Mouse (Mus musculus) stomach, embryonic 16.5 days (tissue): ENCODE results near the gene B020031M17Rik. TPM values are rescaled to one million over a fixed set of nuclear protein-coding genes. Genes with fewer than 3 reads are reported as not detected.
"Not testable (repeated sequence)": the region's sequence is repeated elsewhere in the genome, so short reads cannot be mapped to it uniquely, and the experiment has no call there.

ENCODE experiments used
- ATAC-seq: fragments of 200-750 bp; cut with Nextera tagmentation; 2 replicates; pipeline ENCODE4 v1.8.0; 2017; ENCODE audit warnings: moderate number of reproducible peaks, moderate TSS enrichment; ENCODE audit not compliant: insufficient read depth, low FRiP score
- H3K27ac ChIP-seq: fragments of 300-500 bp; sonication (generic); 2 replicates; pipeline ENCODE4 v1.5.1; 2014; ENCODE audit warnings: low read length
- H3K27me3 ChIP-seq: fragments of 300-500 bp; sonication (generic); 2 replicates; pipeline ENCODE4 v1.6.1; 2014; ENCODE audit warnings: low read length, control low read depth, mixed read lengths; ENCODE audit not compliant: control insufficient read depth, insufficient read depth
- H3K36me3 ChIP-seq: fragments of 300-500 bp; sonication (generic); 2 replicates; pipeline ENCODE4 v1.6.1; 2014; ENCODE audit warnings: low read length; ENCODE audit not compliant: control insufficient read depth, insufficient read depth
- H3K4me1 ChIP-seq: fragments of 300-500 bp; sonication (generic); 2 replicates; pipeline ENCODE4 v1.6.1; 2014; ENCODE audit warnings: low read length, control low read depth, mixed read lengths; ENCODE audit not compliant: control insufficient read depth, insufficient read depth
- H3K4me2 ChIP-seq: fragments of 300-500 bp; sonication (generic); 2 replicates; pipeline ENCODE4 v1.6.1; 2014; ENCODE audit warnings: low read depth, low read length, mixed read lengths
- H3K4me3 ChIP-seq: fragments of 300-500 bp; sonication (generic); replicated peaks from 2 replicates; pipeline ENCODE4 v1.5.1; 2014; ENCODE audit warnings: mild to moderate bottlenecking, low read length
- H3K9ac ChIP-seq: fragments of 300-500 bp; sonication (generic); 2 replicates; pipeline ENCODE4 v1.6.1; 2014; ENCODE audit warnings: low read length
- H3K9me3 ChIP-seq: fragments of 300-500 bp; sonication (generic); replicated peaks from 2 replicates; pipeline ENCODE4 v1.6.1; 2016; ENCODE audit warnings: low read length, control low read depth; ENCODE audit not compliant: control insufficient read depth
- WGBS: fragments of 180-500 bp; shearing (Covaris S2); extraction: QIAGEN DNeasy Blood & Tissue Kit; methylation state at CpG from one replicate; pipeline ENCODE4 v1.1.7; 2014; 5-methylcytosine and 5-hydroxymethylcytosine counted together
- polyA plus RNA-seq: library from polyadenylated mRNA; unstranded; fragments of >200 nt; fragmentation: Nextera tagmentation; extraction: Ambion mirVana; gene quantifications from 2 replicates; pipeline ENCODE4 v1.2.1, GENCODE M21; 2015

The B020031M17Rik gene
- not detected in 2 replicates for polyA plus RNA-seq

DNA sequence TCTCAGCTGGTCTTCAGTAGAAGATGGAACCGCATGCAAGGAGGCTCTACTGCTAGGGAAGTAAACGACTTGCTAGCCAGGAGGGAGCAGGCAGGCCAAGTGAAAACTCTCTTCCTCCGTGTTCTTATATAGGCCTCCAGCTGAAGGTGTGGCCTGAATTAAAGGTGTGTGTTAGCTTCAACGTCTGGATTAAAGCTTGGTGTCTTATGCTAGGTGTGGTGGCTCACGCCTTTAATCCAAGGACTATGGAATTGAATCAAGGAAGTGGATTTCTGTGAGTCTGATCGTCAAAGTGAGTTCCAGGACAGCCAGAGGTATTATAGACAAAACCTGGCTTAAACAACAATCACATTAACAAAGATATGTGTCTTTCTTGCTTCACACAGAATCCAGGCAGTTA lies at the start of gene B020031M17Rik:
TSS of gene B020031M17Rik (minus strand) at position 101 of the 400 bp plus-strand sequence.
- H3K36me3 ChIP-seq, ATAC-seq, H3K9me3 ChIP-seq, H3K9ac ChIP-seq, H3K4me3 ChIP-seq, H3K4me1 ChIP-seq, H3K4me2 ChIP-seq, H3K27me3 ChIP-seq, H3K27ac ChIP-seq: not testable (repeated sequence)
- 73% methylated on average over 3 of the region's 6 CpGs for WGBS

- H3K9ac ChIP-seq, H3K4me3 ChIP-seq, H3K27me3 ChIP-seq, H3K36me3 ChIP-seq, H3K27ac ChIP-seq, ATAC-seq, H3K9me3 ChIP-seq, H3K4me2 ChIP-seq, H3K4me1 ChIP-seq: not testable (repeated sequence)
- WGBS = no CpG with 5 or more reads among the region's 4 CpGs
These were observed 48.6 kb upstream of the B020031M17Rik start for GRCm38 (mm10) chr13:119999215-119999614.

DNA sequence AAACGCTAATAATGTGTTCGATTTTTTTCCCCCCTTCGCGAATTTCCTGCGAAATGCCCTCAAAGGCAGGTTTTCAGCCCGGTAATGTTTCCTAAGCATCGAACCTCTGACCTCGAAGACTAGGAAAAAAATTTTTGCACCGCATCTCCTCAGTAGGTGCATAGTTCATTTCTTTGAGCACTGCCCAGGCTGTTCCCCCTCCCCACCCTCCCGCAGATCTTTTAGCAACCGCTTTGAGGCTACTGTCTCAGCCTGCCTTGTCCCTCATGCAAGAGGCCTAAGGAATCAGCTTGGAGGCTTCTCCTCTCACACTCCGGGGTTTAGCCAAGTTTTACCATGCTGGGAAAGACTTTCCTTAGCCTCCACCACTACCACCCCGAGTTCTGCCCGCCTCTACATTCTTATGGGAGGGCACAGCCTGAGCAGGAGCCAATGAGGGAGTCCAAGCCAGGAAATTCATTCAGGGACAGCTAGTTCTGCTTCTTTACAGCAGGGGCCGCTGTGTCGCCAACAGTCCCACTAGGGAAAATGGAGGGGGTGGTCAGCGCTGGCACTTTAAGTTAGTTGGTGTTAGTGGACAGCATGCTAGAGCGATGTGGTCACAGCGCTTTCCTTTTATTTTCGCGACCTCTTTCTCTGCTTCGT lies 48.0 kb upstream of the B020031M17Rik start:
- H3K27ac ChIP-seq, H3K36me3 ChIP-seq, H3K4me2 ChIP-seq, H3K9ac ChIP-seq, H3K9me3 ChIP-seq, H3K27me3 ChIP-seq, ATAC-seq, H3K4me1 ChIP-seq, H3K4me3 ChIP-seq: not testable (repeated sequence)
- WGBS = no CpG with 5 or more reads among the region's 22 CpGs

- H3K9ac ChIP-seq, H3K4me1 ChIP-seq, H3K4me2 ChIP-seq, H3K36me3 ChIP-seq, H3K4me3 ChIP-seq, H3K27ac ChIP-seq, H3K9me3 ChIP-seq, ATAC-seq, H3K27me3 ChIP-seq: not testable (repeated sequence)
- no CpG with 5 or more reads among the region's 10 CpGs for WGBS
These were observed 41.4 kb upstream of the B020031M17Rik start for GRCm38 (mm10) chr13:119991917-119992496.

DNA sequence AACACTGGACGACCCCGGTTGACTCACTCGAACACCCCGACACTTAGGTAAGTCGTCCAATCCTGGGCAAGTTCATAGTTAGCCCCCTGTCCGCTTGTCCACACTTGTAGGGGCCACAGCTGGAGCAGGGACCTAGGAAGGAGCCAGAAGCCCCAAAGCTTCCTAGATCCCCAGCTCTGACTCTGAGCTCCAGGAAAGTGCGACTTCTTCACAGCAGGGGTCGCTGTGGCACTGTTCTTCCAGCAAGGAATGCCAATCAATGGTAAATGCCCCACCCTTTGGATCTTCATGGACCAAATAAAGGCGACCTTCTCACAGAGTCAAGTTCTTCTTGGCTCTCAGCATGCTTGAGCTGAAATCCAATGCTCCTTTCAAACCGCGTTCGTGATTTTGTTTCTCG lies 40.7 kb upstream of the B020031M17Rik start:
- H3K4me2 ChIP-seq, ATAC-seq: not testable (repeated sequence)
- WGBS = no CpG with 5 or more reads among the region's 13 CpGs

DNA sequence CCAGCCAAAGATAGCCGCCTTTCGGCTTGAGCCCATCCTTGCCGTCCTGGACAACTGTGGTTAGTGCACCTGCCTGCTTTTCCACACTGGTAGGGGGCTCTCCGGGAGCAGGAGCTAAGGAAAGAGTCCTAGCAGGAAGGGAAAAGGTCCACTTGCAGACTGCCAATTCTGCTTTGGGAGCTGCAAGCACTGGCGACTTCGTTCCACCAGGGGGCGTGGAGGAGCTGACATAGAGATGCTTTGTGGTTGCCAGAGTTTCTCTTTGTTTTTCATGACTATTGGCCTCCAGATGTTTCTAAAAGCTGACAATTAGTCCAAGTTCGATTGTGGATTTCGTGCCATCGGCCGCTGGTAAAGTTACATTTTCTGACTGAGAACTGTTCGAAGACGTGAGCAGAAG lies 18.6 kb upstream of the B020031M17Rik start:
- H3K4me1 ChIP-seq, H3K9ac ChIP-seq, H3K9me3 ChIP-seq, H3K36me3 ChIP-seq, ATAC-seq, H3K4me2 ChIP-seq, H3K27ac ChIP-seq, H3K27me3 ChIP-seq, H3K4me3 ChIP-seq: not testable (repeated sequence)
- WGBS = no CpG with 5 or more reads among the region's 13 CpGs

More for the DNA sequence above, 40.7 kb upstream of the B020031M17Rik start:
- H3K9me3 ChIP-seq, H3K36me3 ChIP-seq, H3K4me1 ChIP-seq, H3K27me3 ChIP-seq, H3K9ac ChIP-seq, H3K4me3 ChIP-seq, H3K27ac ChIP-seq: not testable (repeated sequence)

GRCm38 (mm10) chr13:119968193-119968592 lies 17.6 kb upstream of the B020031M17Rik start:
- not testable (repeated sequence) for H3K27me3 ChIP-seq, H3K9me3 ChIP-seq, ATAC-seq, H3K36me3 ChIP-seq, H3K9ac ChIP-seq, H3K4me2 ChIP-seq, H3K27ac ChIP-seq, H3K4me1 ChIP-seq, H3K4me3 ChIP-seq
- no CpG with 5 or more reads among the region's 14 CpGs for WGBS

GRCm38 (mm10) chr13:119965968-119966367 lies 15.4 kb upstream of the B020031M17Rik start:
- not testable (repeated sequence) for H3K36me3 ChIP-seq, H3K27ac ChIP-seq, H3K9me3 ChIP-seq, H3K9ac ChIP-seq, H3K27me3 ChIP-seq, H3K4me1 ChIP-seq
- WGBS = 0% methylated on average over 18 of the region's 22 CpGs
- ATAC-seq = 0 out of 2 replicates have a peak, but pooled peaks have one; percentile 65
- Histone ChIP-seq H3K4me3 (peak overlapping the region; percentile 22), H3K4me2 (peak overlapping the region; percentile 32; the same call in 1 of the 2 replicates)

- H3K27me3 ChIP-seq, H3K9me3 ChIP-seq, H3K9ac ChIP-seq, H3K36me3 ChIP-seq, H3K27ac ChIP-seq, H3K4me1 ChIP-seq: not testable (repeated sequence)
- ATAC-seq = 0 out of 2 replicates have a peak, but pooled peaks have one; percentile 38
- Histone ChIP-seq H3K4me2 (peak overlapping the region; percentile 32; the same call in 1 of the 2 replicates), H3K4me3 (peak overlapping the region; percentile 22)
- under 1% methylated on average over 14 of the region's 34 CpGs for WGBS
These were observed 14.8 kb upstream of the B020031M17Rik start for GRCm38 (mm10) chr13:119965302-119965952.
